Mouse (Mus musculus) frontal cortex, postnatal 14 days (tissue): ENCODE results near the gene 9430038I01Rik.

Experiments
- DNase-seq, 2 experiments: peaks; one replicate each; pipeline ENCODE4 v3.0.0; 2022; ENCODE audit warnings: low spot score in 2 of 2

9430038I01Rik gene

DNA sequence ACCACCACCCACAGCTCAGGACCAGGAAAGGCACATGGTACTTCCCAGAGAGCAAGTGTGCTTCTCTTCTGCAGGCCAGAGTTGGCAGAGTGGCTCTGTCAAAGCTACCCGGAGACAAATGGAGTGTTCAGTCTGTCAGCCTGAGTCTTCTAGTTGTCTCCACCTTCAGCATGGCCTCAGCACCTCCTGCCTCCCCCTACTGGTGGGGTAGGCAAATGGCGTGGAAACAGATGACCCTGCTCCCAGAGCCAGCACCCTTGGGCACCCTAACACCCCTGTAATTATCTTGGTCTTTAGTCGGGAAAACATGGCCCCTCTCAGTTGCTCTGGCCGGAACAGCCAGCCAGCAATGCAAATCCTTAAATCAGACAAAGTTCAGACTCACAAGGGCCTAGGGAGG is 43.8 kb downstream of the 9430038I01Rik start:
- no peak for DNase-seq

DNA sequence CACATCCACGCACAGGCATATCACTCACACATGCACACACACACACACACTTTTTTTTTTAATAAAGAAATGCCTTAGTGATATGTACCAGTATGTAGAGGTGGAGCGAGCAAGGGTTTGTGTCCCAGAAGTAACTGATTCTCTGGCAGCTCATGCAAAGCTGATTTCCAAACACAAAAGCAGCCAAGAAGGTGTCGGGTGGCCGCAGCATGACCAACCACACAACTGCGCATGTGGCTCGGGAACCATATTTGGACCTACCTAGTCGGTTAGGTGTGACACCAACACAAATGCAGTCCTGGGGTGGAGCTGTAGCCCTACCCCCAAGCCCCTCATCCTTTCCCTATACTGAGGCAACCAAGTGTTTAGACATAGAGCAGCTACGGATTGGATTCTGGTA is 45.5 kb downstream of the 9430038I01Rik start:
- DNase-seq, result no peak

DNA sequence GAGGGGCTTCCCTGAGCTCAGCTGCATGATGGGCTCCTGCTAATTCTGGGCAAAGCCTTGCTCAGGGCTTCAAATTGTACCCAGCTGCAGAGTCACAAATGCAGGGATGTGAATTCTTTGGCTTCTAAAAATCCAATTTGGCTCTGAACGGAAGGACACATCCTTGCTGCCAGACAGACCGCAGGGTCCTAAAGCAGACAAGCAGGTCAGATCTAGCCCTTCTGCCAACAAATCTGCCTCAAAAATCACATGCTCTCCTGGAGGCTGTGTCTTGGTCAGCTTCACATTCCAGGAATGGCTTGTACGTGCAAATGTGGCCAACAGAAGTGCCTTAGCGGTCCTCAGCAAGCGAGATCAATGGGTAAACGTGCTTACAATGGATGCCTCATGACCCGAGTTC is 46.0 kb downstream of the 9430038I01Rik start:
- DNase-seq, result no peak

DNA sequence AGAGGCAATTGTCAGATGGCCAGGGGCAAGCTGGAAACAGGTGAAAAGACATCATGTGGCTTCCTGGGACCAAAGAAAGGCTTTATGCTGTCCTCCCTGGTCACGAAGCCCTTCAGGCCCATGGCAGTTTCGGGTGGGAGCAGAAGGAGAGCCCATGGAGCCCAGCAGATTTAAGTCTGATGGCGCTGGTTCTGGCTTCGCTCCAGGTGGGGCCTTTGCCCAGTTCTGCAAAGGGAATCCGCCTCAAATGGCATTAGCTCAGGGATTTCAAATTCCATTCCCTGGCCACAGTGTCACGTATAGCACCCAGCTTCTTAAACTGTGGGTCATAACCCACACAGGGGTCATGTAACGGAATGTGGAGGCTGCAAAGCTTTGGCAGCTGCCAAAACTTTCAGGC is 63.7 kb downstream of the 9430038I01Rik start:
- DNase-seq, result no peak

GRCm38 (mm10) chr7:137346068-137346467 is 64.5 kb downstream of the 9430038I01Rik start:
- no peak for DNase-seq

GRCm38 (mm10) chr7:137333951-137334350 is 76.6 kb downstream of the 9430038I01Rik start:
- no peak for DNase-seq
